Mouse (Mus musculus) myocyte (in vitro differentiated cells): ENCODE data around the gene Inca1. TPM values are rescaled to one million over a fixed set of nuclear protein-coding genes. Genes with fewer than 3 reads are reported as not detected.

Experiments used
- H3K27me3 ChIP-seq: one replicate; pipeline ENCODE4 v1.6.1; 2011; ENCODE audit not compliant: control insufficient read depth, insufficient read depth, insufficient read length
- H3K36me3 ChIP-seq: one replicate; pipeline ENCODE4 v1.6.1; 2011; ENCODE audit not compliant: control insufficient read depth, insufficient read depth
- H3K4me2 ChIP-seq: one replicate; pipeline ENCODE4 v1.6.1; 2011; ENCODE audit warnings: low read depth, control low read depth
- H3K4me3 ChIP-seq: one replicate; pipeline ENCODE4 v1.5.1; 2011; ENCODE audit warnings: mild to moderate bottlenecking, control low read depth, moderate library complexity
- H3K79me2 ChIP-seq: one replicate; pipeline ENCODE4 v1.6.1; 2011; ENCODE audit not compliant: control insufficient read depth, insufficient read depth
- H3ac ChIP-seq: one replicate; pipeline ENCODE4 v1.6.1; 2011; ENCODE audit not compliant: control insufficient read depth, insufficient read length
- CEBPB ChIP-seq: IDR thresholded peaks from 2 replicates; pipeline ENCODE4 v1.6.1; 2011; ENCODE audit warnings: mild to moderate bottlenecking, moderate library complexity; ENCODE audit not compliant: poor library complexity, insufficient read depth, severe bottlenecking
- E2F4 ChIP-seq: IDR thresholded peaks from one replicate; pipeline ENCODE4 v1.6.1; 2011; ENCODE audit warnings: mild to moderate bottlenecking, control low read depth, moderate library complexity; ENCODE audit not compliant: insufficient read depth
- MAX ChIP-seq: IDR thresholded peaks from one replicate; pipeline ENCODE4 v1.6.1; 2011; ENCODE audit warnings: low read depth, mild to moderate bottlenecking, control low read depth
- MYOD1 ChIP-seq, 3 experiments: IDR thresholded peaks; one replicate each; pipeline ENCODE4 v1.6.1; 2011; ENCODE audit warnings: control low read depth in 2 of 3, low read depth in 2 of 3, mild to moderate bottlenecking in 2 of 3, moderate library complexity in 1 of 3; ENCODE audit not compliant: insufficient read length in 2 of 3, control insufficient read depth in 1 of 3
- MYOG ChIP-seq, 3 experiments: IDR thresholded peaks; one replicate each; pipeline ENCODE4 v1.6.1; 2011; ENCODE audit warnings: control low read depth in 2 of 3, low read depth in 2 of 3, mild to moderate bottlenecking in 2 of 3; ENCODE audit not compliant: insufficient read length in 2 of 3, control insufficient read depth in 1 of 3, insufficient read depth in 1 of 3
- POLR2A ChIP-seq: IDR thresholded peaks from one replicate; pipeline ENCODE4 v1.6.1; 2011; ENCODE audit warnings: low read depth, mild to moderate bottlenecking, control low read depth, moderate library complexity; ENCODE audit not compliant: insufficient read length
- POLR2AphosphoS2 ChIP-seq: IDR thresholded peaks from one replicate; pipeline ENCODE4 v1.6.1; 2011; ENCODE audit warnings: low read depth, control low read depth; ENCODE audit not compliant: insufficient read length
- REST ChIP-seq: IDR thresholded peaks from one replicate; pipeline ENCODE4 v1.6.1; 2011; ENCODE audit warnings: mild to moderate bottlenecking, control low read depth, moderate library complexity; ENCODE audit not compliant: insufficient read depth, insufficient read length
- SRF ChIP-seq: IDR thresholded peaks from one replicate; pipeline ENCODE4 v1.6.1; 2011; ENCODE audit warnings: low read depth; ENCODE audit not compliant: control insufficient read depth, insufficient read length
- TCF12 ChIP-seq: IDR thresholded peaks from one replicate; pipeline ENCODE4 v1.6.1; 2011; ENCODE audit warnings: mild to moderate bottlenecking, control low read depth; ENCODE audit not compliant: poor library complexity, insufficient read depth, severe bottlenecking
- TCF3 ChIP-seq: IDR thresholded peaks from one replicate; pipeline ENCODE4 v1.6.1; 2011; ENCODE audit warnings: low read depth, control low read depth; ENCODE audit not compliant: insufficient read length
- USF1 ChIP-seq: IDR thresholded peaks from one replicate; pipeline ENCODE4 v1.6.1; 2011; ENCODE audit warnings: low read depth, mild to moderate bottlenecking, control low read depth, moderate library complexity
- polyA plus RNA-seq: library from polyadenylated mRNA; unstranded; fragments of >200 nt; fragmentation: generic; extraction: Trizol; gene quantifications from one replicate; pipeline ENCODE4 v1.2.1, GENCODE M21; 2012; ENCODE audit warnings: missing spikeins

The Inca1 gene
- polyA plus RNA-seq, 1 experiment: 1.1 TPM

GRCm38 (mm10) chr11:70668771-70669505 lies 31.0 kb downstream of the Inca1 start, which contains the start of gene Spag7:
Gene Spag7 (minus strand): TSS chr11:70669416.
- no peaks in the 10 kb centered on the region for H3K27me3 ChIP-seq
- H3K4me2 ChIP-seq: peak within 1 kb of the TSS; percentile 95
- TF ChIP-seq POLR2A (peak; percentile 76), CEBPB (no peak), USF1 (no peak), REST (no peak), TCF12 (no peak), SRF (peak; percentile 88), MYOD1 (IDR thresholded peaks at IDR 0.05; ENCODE audit: control insufficient read depth in 1 of 3, insufficient read length in 2 of 3, low read depth in 2 of 3) (no peak), TCF3 (no peak), MYOG (IDR thresholded peaks at IDR 0.05; ENCODE audit: control insufficient read depth in 1 of 3, insufficient read depth in 1 of 3, insufficient read length in 2 of 3, low read depth in 2 of 3) (no peak), POLR2AphosphoS2 (peak; percentile 93), E2F4 (no peak), MAX (no peak)
- peak within 1 kb of the TSS; percentile 82 for H3K4me3 ChIP-seq
- peak within 1 kb of the TSS; percentile 35 for H3ac ChIP-seq
- peaks cover 6% of the 10 kb centered on the region for H3K36me3 ChIP-seq
- H3K79me2 ChIP-seq: peaks cover 19% of the 10 kb centered on the region

GRCm38 (mm10) chr11:70668335-70668770 lies 31.6 kb downstream of the Inca1 start:
- H3ac ChIP-seq: peak overlapping the region; percentile 35
- H3K79me2 ChIP-seq: peaks cover 19% of the 10 kb centered on the region
- H3K36me3 ChIP-seq: peaks cover 11% of the 10 kb centered on the region
- TF ChIP-seq POLR2AphosphoS2 (peak; percentile 46), MAX (no peak), SRF (no peak), REST (no peak), MYOD1 (IDR thresholded peaks at IDR 0.05; ENCODE audit: control insufficient read depth in 1 of 3, insufficient read length in 2 of 3, low read depth in 2 of 3) (no peak), CEBPB (no peak), TCF3 (no peak), USF1 (peak; percentile 34), MYOG (IDR thresholded peaks at IDR 0.05; ENCODE audit: control insufficient read depth in 1 of 3, insufficient read depth in 1 of 3, insufficient read length in 2 of 3, low read depth in 2 of 3) (no peak), E2F4 (no peak), POLR2A (peak; percentile 64), TCF12 (no peak)
- H3K4me2 ChIP-seq: peak overlapping the region; percentile 95
- H3K27me3 ChIP-seq: no peaks in the 10 kb centered on the region
- peak overlapping the region; percentile 82 for H3K4me3 ChIP-seq

- TF ChIP-seq MYOD1 (IDR thresholded peaks at IDR 0.05; ENCODE audit: control insufficient read depth in 1 of 3, insufficient read length in 2 of 3, low read depth in 2 of 3) (no peak), POLR2AphosphoS2 (no peak), CEBPB (no peak), MYOG (IDR thresholded peaks at IDR 0.05; ENCODE audit: control insufficient read depth in 1 of 3, insufficient read depth in 1 of 3, insufficient read length in 2 of 3, low read depth in 2 of 3) (no peak), TCF12 (no peak), MAX (no peak), POLR2A (no peak), SRF (no peak), REST (no peak), TCF3 (no peak), USF1 (no peak)
- no peaks in the 10 kb centered on the region for H3K27me3 ChIP-seq
- no peak overlapping the region for H3ac ChIP-seq
- peak overlapping the region; percentile 82 for H3K4me3 ChIP-seq
- H3K79me2 ChIP-seq: peaks cover 19% of the 10 kb centered on the region
- peak overlapping the region; percentile 95 for H3K4me2 ChIP-seq
- H3K36me3 ChIP-seq: peaks cover 20% of the 10 kb centered on the region
Measured at GRCm38 (mm10) chr11:70667271-70668150, 32.4 kb downstream of the Inca1 start.

GRCm38 (mm10) chr11:70666687-70667086 lies 33.3 kb downstream of the Inca1 start:
- Histone ChIP-seq H3ac (no peak overlapping the region), H3K4me2 (no peak overlapping the region), H3K4me3 (no peak overlapping the region), H3K27me3 (no peaks in the 10 kb centered on the region), H3K79me2 (peaks cover 19% of the 10 kb centered on the region), H3K36me3 (peaks cover 27% of the 10 kb centered on the region)
- TF ChIP-seq POLR2AphosphoS2: no peak
- peak in 1 of 3 experiments; percentile 25 for TF ChIP-seq MYOD1 (IDR thresholded peaks at IDR 0.05; ENCODE audit: control insufficient read depth in 1 of 3, insufficient read length in 2 of 3, low read depth in 2 of 3)
- no peak for TF ChIP-seq USF1
- TF ChIP-seq TCF12: no peak
- no peak for TF ChIP-seq TCF3
- no peak for TF ChIP-seq CEBPB
